Mouse (Mus musculus) fat pad, adult 2 months (tissue): Measurements from ENCODE around the gene Rps12-ps3.

Experiments
- DNase-seq: peaks from one replicate; pipeline ENCODE4 v3.0.0-alpha.2; 2011; ENCODE audit warnings: low read depth, low spot score; ENCODE audit errors: extremely low read depth

The Rps12-ps3 gene

GRCm38 (mm10) chr19:59321990-59322389 lies at the start of gene Rps12-ps3:
Gene Rps12-ps3, plus strand, starts transcription at chr19:59322290.
- no peak for DNase-seq

- no peak for DNase-seq
Observed at GRCm38 (mm10) chr19:59273190-59273589, 48.9 kb upstream of the Rps12-ps3 start.

- no peak for DNase-seq
Observed at GRCm38 (mm10) chr19:59276354-59276753, 45.7 kb upstream of the Rps12-ps3 start.

- DNase-seq: no peak
Observed at GRCm38 (mm10) chr19:59280841-59281240, 41.2 kb upstream of the Rps12-ps3 start.

GRCm38 (mm10) chr19:59282001-59282400 lies 40.1 kb upstream of the Rps12-ps3 start:
- DNase-seq: no peak

GRCm38 (mm10) chr19:59289042-59289441 lies 33.0 kb upstream of the Rps12-ps3 start:
- no peak for DNase-seq

- no peak for DNase-seq
Observed at GRCm38 (mm10) chr19:59289811-59290210, 32.3 kb upstream of the Rps12-ps3 start.

- DNase-seq: no peak
Observed at GRCm38 (mm10) chr19:59292183-59292839, 29.8 kb upstream of the Rps12-ps3 start.

GRCm38 (mm10) chr19:59315308-59315707 lies 6.8 kb upstream of the Rps12-ps3 start:
- no peak for DNase-seq

GRCm38 (mm10) chr19:59316571-59316970 lies 5.5 kb upstream of the Rps12-ps3 start:
- no peak for DNase-seq

GRCm38 (mm10) chr19:59330816-59331225 lies 8.7 kb downstream of the Rps12-ps3 start:
- no peak for DNase-seq

GRCm38 (mm10) chr19:59336655-59337054 lies 14.6 kb downstream of the Rps12-ps3 start:
- DNase-seq: no peak

GRCm38 (mm10) chr19:59337872-59338681 lies 16.0 kb downstream of the Rps12-ps3 start:
- DNase-seq: no peak

GRCm38 (mm10) chr19:59339908-59340307 lies 17.8 kb downstream of the Rps12-ps3 start:
- no peak for DNase-seq

- no peak for DNase-seq
Observed at GRCm38 (mm10) chr19:59342964-59343363, 20.9 kb downstream of the Rps12-ps3 start.

GRCm38 (mm10) chr19:59344304-59344711 lies 22.2 kb downstream of the Rps12-ps3 start:
- DNase-seq: no peak

- DNase-seq: no peak
Observed at GRCm38 (mm10) chr19:59345081-59345657, 23.1 kb downstream of the Rps12-ps3 start.

- DNase-seq: no peak
Observed at GRCm38 (mm10) chr19:59345658-59346283, 23.7 kb downstream of the Rps12-ps3 start, which contains the start of gene Pdzd8. Gene Pdzd8, minus strand, starts transcription at chr19:59345780.

GRCm38 (mm10) chr19:59346325-59346724 lies 24.2 kb downstream of the Rps12-ps3 start:
- DNase-seq: no peak

GRCm38 (mm10) chr19:59349329-59349960 lies 27.4 kb downstream of the Rps12-ps3 start:
- DNase-seq: no peak
